Mouse (Mus musculus) neural tube, embryonic 14.5 days (tissue): ENCODE results near the gene Tbx5. TPM values are rescaled to one million over a fixed set of nuclear protein-coding genes. Genes with fewer than 3 reads are reported as not detected.

Source experiments
- ATAC-seq: fragments of 200-750 bp; cut with Nextera tagmentation; 2 replicates; pipeline ENCODE4 v1.8.0; 2017; ENCODE audit warnings: low read depth, mild to moderate bottlenecking, moderate TSS enrichment, moderate library complexity
- H3K27ac ChIP-seq: fragments of 300-500 bp; sonication (generic); 2 replicates; pipeline ENCODE4 v1.5.1; 2014; ENCODE audit warnings: low read depth, mild to moderate bottlenecking, control low read depth, low read length, moderate library complexity, mixed read lengths
- H3K27me3 ChIP-seq: fragments of 300-500 bp; sonication (generic); 2 replicates; pipeline ENCODE4 v1.6.1; 2014; ENCODE audit warnings: low read length; ENCODE audit not compliant: control insufficient read depth, insufficient read depth
- H3K36me3 ChIP-seq: fragments of 300-500 bp; sonication (generic); 2 replicates; pipeline ENCODE4 v1.6.1; 2014; ENCODE audit warnings: low read length, mixed read lengths; ENCODE audit not compliant: control insufficient read depth, insufficient read depth
- H3K4me1 ChIP-seq: fragments of 300-500 bp; sonication (generic); 2 replicates; pipeline ENCODE4 v1.6.1; 2014; ENCODE audit warnings: low read length; ENCODE audit not compliant: control insufficient read depth, insufficient read depth
- H3K4me2 ChIP-seq: fragments of 300-500 bp; sonication (generic); 2 replicates; pipeline ENCODE4 v1.6.1; 2014; ENCODE audit warnings: mild to moderate bottlenecking, low read depth, low read length, control low read depth
- H3K4me3 ChIP-seq: fragments of 300-500 bp; sonication (generic); 2 replicates; pipeline ENCODE4 v1.5.1; 2014; ENCODE audit warnings: low read depth, low read length, control low read depth, mixed read lengths
- H3K9ac ChIP-seq: fragments of 300-500 bp; sonication (generic); replicated peaks from 2 replicates; pipeline ENCODE4 v1.6.1; 2014; ENCODE audit warnings: low read depth, mild to moderate bottlenecking, control low read depth, low read length, mixed read lengths
- H3K9me3 ChIP-seq: fragments of 300-500 bp; sonication (generic); 2 replicates; pipeline ENCODE4 v1.6.1; 2016; ENCODE audit warnings: low read length; ENCODE audit not compliant: control insufficient read depth
- WGBS: fragments of 180-500 bp; shearing (Covaris S2); extraction: QIAGEN DNeasy Blood & Tissue Kit; methylation state at CpG from one replicate; pipeline ENCODE4 v1.1.7; 2014; 5-methylcytosine and 5-hydroxymethylcytosine counted together
- polyA plus RNA-seq: library from polyadenylated mRNA; unstranded; fragments of >200 nt; fragmentation: Nextera tagmentation; extraction: Ambion mirVana; gene quantifications from 2 replicates; pipeline ENCODE4 v1.2.1, GENCODE M21; 2014

Gene Tbx5
- polyA plus RNA-seq, 1 experiment from 2014 or later = 0.05 TPM

- H3K4me2 ChIP-seq = no peak overlapping the region
- H3K27me3 ChIP-seq = peaks cover 58% of the 10 kb centered on the region
- H3K4me1 ChIP-seq = no peaks in the 10 kb centered on the region
- under 1% methylated on average over 25 of the region's 25 CpGs for WGBS
- no peaks in the 10 kb centered on the region for H3K9me3 ChIP-seq
- no peak overlapping the region for H3K27ac ChIP-seq
- ATAC-seq = no peak
- no peak overlapping the region for H3K9ac ChIP-seq
- H3K36me3 ChIP-seq = no peaks in the 10 kb centered on the region
- H3K4me3 ChIP-seq = no peak overlapping the region
Observed at GRCm38 (mm10) chr5:119831791-119832478, 533 bp upstream of the Tbx5 start.

- Histone ChIP-seq H3K9ac (no peak overlapping the region), H3K27ac (no peak overlapping the region), H3K4me3 (no peak overlapping the region), H3K4me2 (no peak overlapping the region), H3K27me3 (peaks cover 66% of the 10 kb centered on the region), H3K9me3 (no peaks in the 10 kb centered on the region), H3K36me3 (no peaks in the 10 kb centered on the region), H3K4me1 (no peaks in the 10 kb centered on the region)
- ATAC-seq = no peak
- 3% methylated on average over 8 of the region's 8 CpGs for WGBS
Observed at GRCm38 (mm10) chr5:119833223-119834030, 959 bp downstream of the Tbx5 start.

GRCm38 (mm10) chr5:119834031-119834403, 1.5 kb downstream of the Tbx5 start:
- Histone ChIP-seq H3K9ac (no peak overlapping the region), H3K27me3 (peaks cover 64% of the 10 kb centered on the region), H3K9me3 (no peaks in the 10 kb centered on the region), H3K27ac (no peak overlapping the region), H3K4me2 (no peak overlapping the region), H3K4me3 (no peak overlapping the region), H3K4me1 (no peaks in the 10 kb centered on the region), H3K36me3 (no peaks in the 10 kb centered on the region)
- 0% methylated on average over 2 of the region's 2 CpGs for WGBS
- ATAC-seq = no peak

- no peaks in the 10 kb centered on the region for H3K4me1 ChIP-seq
- WGBS = under 1% methylated on average over 30 of the region's 30 CpGs
Observed at GRCm38 (mm10) chr5:119835053-119835867, 2.8 kb downstream of the Tbx5 start.

GRCm38 (mm10) chr5:119835868-119836209, 3.4 kb downstream of the Tbx5 start:
- no peak overlapping the region for H3K27ac ChIP-seq
- H3K9ac ChIP-seq = no peak overlapping the region
- no peaks in the 10 kb centered on the region for H3K9me3 ChIP-seq
- ATAC-seq = no peak
- H3K4me1 ChIP-seq = no peaks in the 10 kb centered on the region
- WGBS = 0% methylated on average over 12 of the region's 12 CpGs
- no peak overlapping the region for H3K4me3 ChIP-seq
- no peak overlapping the region for H3K4me2 ChIP-seq
- no peaks in the 10 kb centered on the region for H3K36me3 ChIP-seq
- peaks cover 67% of the 10 kb centered on the region for H3K27me3 ChIP-seq

More at GRCm38 (mm10) chr5:119835053-119835867, 2.8 kb downstream of the Tbx5 start:
- H3K4me3 ChIP-seq = no peak overlapping the region
- no peak for ATAC-seq
- no peaks in the 10 kb centered on the region for H3K36me3 ChIP-seq
- H3K9me3 ChIP-seq = no peaks in the 10 kb centered on the region
- H3K4me2 ChIP-seq = no peak overlapping the region
- H3K27me3 ChIP-seq = peaks cover 63% of the 10 kb centered on the region
- no peak overlapping the region for H3K9ac ChIP-seq
- H3K27ac ChIP-seq = no peak overlapping the region

- peaks cover 71% of the 10 kb centered on the region for H3K27me3 ChIP-seq
- H3K27ac ChIP-seq = no peak overlapping the region
- H3K4me1 ChIP-seq = no peaks in the 10 kb centered on the region
- H3K9me3 ChIP-seq = no peaks in the 10 kb centered on the region
- H3K36me3 ChIP-seq = no peaks in the 10 kb centered on the region
- no peak for ATAC-seq
- no peak overlapping the region for H3K4me3 ChIP-seq
- no peak overlapping the region for H3K9ac ChIP-seq
- H3K4me2 ChIP-seq = no peak overlapping the region
- 1% methylated on average over 28 of the region's 28 CpGs for WGBS
Observed at GRCm38 (mm10) chr5:119836618-119837305, 4.3 kb downstream of the Tbx5 start.

- Histone ChIP-seq H3K4me1 (no peaks in the 10 kb centered on the region), H3K36me3 (no peaks in the 10 kb centered on the region), H3K9me3 (no peaks in the 10 kb centered on the region), H3K4me2 (no peak overlapping the region), H3K4me3 (no peak overlapping the region), H3K9ac (no peak overlapping the region), H3K27me3 (peaks cover 76% of the 10 kb centered on the region), H3K27ac (no peak overlapping the region)
- ATAC-seq = no peak
- under 1% methylated on average over 19 of the region's 19 CpGs for WGBS
Observed at GRCm38 (mm10) chr5:119837306-119837675, 4.8 kb downstream of the Tbx5 start.

- Histone ChIP-seq H3K4me2 (no peak overlapping the region), H3K9me3 (no peaks in the 10 kb centered on the region), H3K4me1 (no peaks in the 10 kb centered on the region), H3K36me3 (no peaks in the 10 kb centered on the region), H3K9ac (no peak overlapping the region), H3K27me3 (peaks cover 78% of the 10 kb centered on the region), H3K4me3 (no peak overlapping the region), H3K27ac (no peak overlapping the region)
- ATAC-seq = no peak
- 8% methylated on average over 3 of the region's 3 CpGs for WGBS
Observed at GRCm38 (mm10) chr5:119837861-119838260, 5.4 kb downstream of the Tbx5 start.
